In the genomic region with DNA sequence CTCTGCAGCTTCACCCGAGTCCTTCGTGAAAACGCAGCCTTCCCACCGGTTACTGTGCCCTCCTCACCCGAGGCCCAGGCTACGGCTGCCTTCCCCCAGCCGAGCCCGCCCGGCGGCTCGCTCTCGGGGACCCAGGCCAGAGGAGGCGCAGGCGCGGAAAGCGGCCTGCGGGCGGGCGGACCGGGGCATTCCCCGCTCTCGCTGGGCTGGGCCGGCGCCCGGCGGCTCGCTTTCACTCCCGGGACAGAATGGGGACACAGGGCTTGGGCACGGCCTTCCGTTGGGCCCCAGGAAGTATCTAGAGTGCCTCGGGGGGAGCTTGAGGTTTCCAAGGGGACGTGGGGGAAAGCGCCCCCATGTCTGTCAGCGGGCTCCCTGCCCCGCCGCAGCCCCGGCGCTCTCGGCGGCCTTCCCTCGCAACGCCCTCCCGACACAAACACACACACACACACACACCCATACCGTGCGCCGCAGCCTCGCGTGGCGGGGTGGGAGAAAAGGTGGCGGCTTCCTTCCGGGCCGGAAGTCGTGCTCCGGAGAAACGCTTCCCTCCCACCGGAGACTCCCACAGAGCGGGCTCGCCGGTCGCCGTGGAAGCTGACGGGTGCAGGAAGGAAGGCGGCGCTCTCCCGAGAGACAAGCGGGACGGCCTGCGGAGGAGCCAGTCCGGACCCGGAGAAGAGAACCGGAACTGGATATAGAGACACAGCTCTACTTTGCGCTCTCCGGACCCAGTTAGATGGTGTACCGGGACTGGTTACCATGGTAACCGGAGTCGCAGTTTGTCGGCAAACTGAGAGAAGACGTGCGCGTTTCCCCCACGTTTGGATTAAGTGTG, we compare ENCODE assay signal across 8 mouse cellular contexts. TPM values are rescaled to one million over a fixed set of nuclear protein-coding genes. Genes with fewer than 3 reads are reported as not detected.
DNase-seq lines count a peak whose midpoint lies in the region; ATAC-seq lines count a peak whose summit lies in the region.

A gene (plus strand): TSS at position 556 of the 838 bp plus-strand sequence.
A gene (minus strand): TSS at position 699 of the 838 bp plus-strand sequence.

- no peaks in the 10 kb centered on the region for H3K9me3 ChIP-seq in heart, embryonic 13.5 days
- H3K9me3 ChIP-seq in liver, embryonic 13.5 days (replicated peaks): no peaks in the 10 kb centered on the region
- H3K9me3 ChIP-seq in stomach, embryonic 16.5 days (replicated peaks; ENCODE audit: control insufficient read depth, low read length): no peaks in the 10 kb centered on the region

- DNase-seq in CD4-positive helper T cell, adult 2 months (ENCODE audit: low read depth, low spot score): peak; percentile 94
- peak; percentile 83 for DNase-seq in brain, embryonic 18.5 days (ENCODE audit: low read depth, low spot score)
- DNase-seq in kidney, postnatal 10 days: peak; percentile 92
- DNase-seq in liver, embryonic 13.5 days: peak; percentile 76
- peak; percentile 89 for DNase-seq in neural tube, embryonic 10.5 days (ENCODE audit: extremely low spot score, low spot score)

- under 1% methylated on average over 81 of the region's 81 CpGs for WGBS in heart, embryonic 13.5 days
- under 1% methylated on average over 81 of the region's 81 CpGs for WGBS in liver, embryonic 13.5 days (ENCODE audit: insufficient replicate concordance)
- under 1% methylated on average over 71 of the region's 81 CpGs for WGBS in stomach, embryonic 16.5 days

- H3K9ac ChIP-seq in heart, embryonic 13.5 days: peak within 1 kb of the TSS; percentile 96
- peak within 1 kb of the TSS; percentile 94 for H3K9ac ChIP-seq in liver, embryonic 13.5 days
- peak within 1 kb of the TSS; percentile 91 for H3K9ac ChIP-seq in stomach, embryonic 16.5 days (ENCODE audit: low read length)

- peaks cover 15% of the 10 kb centered on the region for H3K4me1 ChIP-seq in heart, embryonic 13.5 days
- peaks cover 28% of the 10 kb centered on the region for H3K4me1 ChIP-seq in liver, embryonic 13.5 days (replicated peaks)
- H3K4me1 ChIP-seq in stomach, embryonic 16.5 days (ENCODE audit: control insufficient read depth, insufficient read depth, low read length): peaks cover 5% of the 10 kb centered on the region

- peak within 1 kb of the TSS; percentile 91 for H3K4me2 ChIP-seq in heart, embryonic 13.5 days
- peak within 1 kb of the TSS; percentile 85 for H3K4me2 ChIP-seq in liver, embryonic 13.5 days
- H3K4me2 ChIP-seq in stomach, embryonic 16.5 days (ENCODE audit: low read depth, low read length): peak within 1 kb of the TSS; percentile 70

- peaks cover 34% of the 10 kb centered on the region for H3K36me3 ChIP-seq in heart, embryonic 13.5 days
- peaks cover 34% of the 10 kb centered on the region for H3K36me3 ChIP-seq in liver, embryonic 13.5 days
- peaks cover 13% of the 10 kb centered on the region; the same call in 1 of the 2 replicates for H3K36me3 ChIP-seq in stomach, embryonic 16.5 days (ENCODE audit: control insufficient read depth, insufficient read depth, low read length)

- ATAC-seq in erythroid progenitor cell, adult 5-6 weeks (replicated peaks; ENCODE audit: low FRiP score, poor library complexity, severe bottlenecking): peak; percentile 93
- peak; percentile 85 for ATAC-seq in heart, embryonic 13.5 days (ENCODE audit: extremely low read depth, insufficient number of reproducible peaks, low FRiP score, low TSS enrichment)
- peak; percentile 92 for ATAC-seq in liver, embryonic 13.5 days (ENCODE audit: low read depth)
- peak; percentile 93 for ATAC-seq in stomach, embryonic 16.5 days (ENCODE audit: insufficient read depth, low FRiP score)

- peak within 1 kb of the TSS; percentile 99 for H3K4me3 ChIP-seq in heart, embryonic 13.5 days
- H3K4me3 ChIP-seq in liver, embryonic 13.5 days (replicated peaks): peak within 1 kb of the TSS; percentile 96
- H3K4me3 ChIP-seq in stomach, embryonic 16.5 days (replicated peaks; ENCODE audit: low read length): peak within 1 kb of the TSS; percentile 67

- peak within 1 kb of the TSS; percentile 93 for H3K27ac ChIP-seq in heart, embryonic 13.5 days (replicated peaks)
- peak within 1 kb of the TSS; percentile 95 for H3K27ac ChIP-seq in liver, embryonic 13.5 days
- H3K27ac ChIP-seq in stomach, embryonic 16.5 days (ENCODE audit: low read length): peak within 1 kb of the TSS; percentile 97

- H3K27me3 ChIP-seq in heart, embryonic 13.5 days (replicated peaks): no peaks in the 10 kb centered on the region
- no peaks in the 10 kb centered on the region for H3K27me3 ChIP-seq in liver, embryonic 13.5 days
- no peaks in the 10 kb centered on the region for H3K27me3 ChIP-seq in stomach, embryonic 16.5 days (ENCODE audit: control insufficient read depth, insufficient read depth, low read length)

RNA-seq across cellular contexts. Expression of the first gene that starts in this region (rescaled TPM):
- total RNA-seq in erythroid progenitor cell, adult 5-6 weeks (2015; ENCODE audit: low replicate concordance): not detected in 2 replicates
- total RNA-seq in erythroid progenitor cell, adult 5-6 weeks (2017; ENCODE audit: low replicate concordance): 0.64 TPM in 1 of 2 replicates, not detected in the other
- 1.8 and 3.2 TPM in 2 replicates for polyA plus RNA-seq in heart, embryonic 13.5 days (2015; fragmentation: Nextera tagmentation; extraction: Ambion mirVana)
- 1.8 and 2.1 TPM in 2 replicates for polyA plus RNA-seq in liver, embryonic 13.5 days (2015; fragmentation: Nextera tagmentation; extraction: Ambion mirVana)
- 3.7 and 3.9 TPM in 2 replicates for polyA plus RNA-seq in stomach, embryonic 16.5 days (2015; fragmentation: Nextera tagmentation; extraction: Ambion mirVana)

RNA-seq across cellular contexts. Expression of the second gene that starts in this region (rescaled TPM):
- 11.3 and 16.9 TPM in 2 replicates for total RNA-seq in erythroid progenitor cell, adult 5-6 weeks (2015; ENCODE audit: low replicate concordance)
- total RNA-seq in erythroid progenitor cell, adult 5-6 weeks (2017; ENCODE audit: low replicate concordance): 7.2 and 11.9 TPM in 2 replicates
- 15.1 and 15.5 TPM in 2 replicates for polyA plus RNA-seq in heart, embryonic 13.5 days (2015; fragmentation: Nextera tagmentation; extraction: Ambion mirVana)
- polyA plus RNA-seq in liver, embryonic 13.5 days (2015; fragmentation: Nextera tagmentation; extraction: Ambion mirVana): 10.4 and 11.6 TPM in 2 replicates
- polyA plus RNA-seq in stomach, embryonic 16.5 days (2015; fragmentation: Nextera tagmentation; extraction: Ambion mirVana): 15.5 and 18.2 TPM in 2 replicates

Comparison
In these comparisons a context has a peak if more than half of its experiments do, and no peak if none do; other contexts are left out.
1. Peak in every context shown above with its lines: DNase-seq, ATAC-seq, H3K4me3 ChIP-seq and H3K27ac ChIP-seq.